Mouse (Mus musculus): Measurements from ENCODE around the gene Cbarp.
A peak's percentile ranks its signal among the peaks of the same experiment; 100 is the strongest.

- no peak for TF ChIP-seq CTCF (IDR thresholded peaks at IDR 0.05)
- TF ChIP-seq EP300 (IDR thresholded peaks at IDR 0.05) = peak; percentile 27; the same call in 1 of the 2 replicates
These were observed 19.2 kb upstream of the Cbarp start for GRCm38 (mm10) chr10:80159561-80160454.

Data from lung, postnatal 0 days (tissue).